8 mouse cellular contexts compared by ENCODE assay signal in genomic region chr17:5150660-5151063, GRCm38 (mm10).
DNase-seq lines count a peak whose midpoint lies in the region; ATAC-seq and TF ChIP-seq lines count a peak whose summit lies in the region.

No protein-coding gene starts in this region.

- H3K9ac ChIP-seq in lung, embryonic 15.5 days: no peak overlapping the region
- 0 out of 2 replicates have a peak overlapping the region, but pooled peaks have one; percentile 15 for H3K9ac ChIP-seq in heart, embryonic 16.5 days (ENCODE audit: low read length)

- no peaks in the 10 kb centered on the region for H3K9me3 ChIP-seq in lung, embryonic 15.5 days
- no peaks in the 10 kb centered on the region for H3K9me3 ChIP-seq in heart, embryonic 16.5 days (replicated peaks; ENCODE audit: control insufficient read depth, low read length)

- peaks cover 18% of the 10 kb centered on the region; the same call in 1 of the 2 replicates for H3K4me1 ChIP-seq in lung, embryonic 15.5 days
- no peaks in the 10 kb centered on the region for H3K4me1 ChIP-seq in lung, adult 2 months (ENCODE audit: control insufficient read depth, insufficient read depth, low read length)
- peaks cover 10% of the 10 kb centered on the region for H3K4me1 ChIP-seq in heart, embryonic 16.5 days (ENCODE audit: control insufficient read depth, insufficient read depth, low read length)
- H3K4me1 ChIP-seq in olfactory bulb, adult 2 months (ENCODE audit: control insufficient read depth, insufficient read depth, low read length): peaks cover 17% of the 10 kb centered on the region

- no peaks in the 10 kb centered on the region for H3K36me3 ChIP-seq in lung, embryonic 15.5 days
- no peaks in the 10 kb centered on the region for H3K36me3 ChIP-seq in heart, embryonic 16.5 days (ENCODE audit: control insufficient read depth, insufficient read depth)

- ATAC-seq in lung, embryonic 15.5 days (ENCODE audit: borderline replicate concordance, extremely low read depth, low FRiP score, low TSS enrichment): peak; percentile 77
- peak; percentile 89 for ATAC-seq in heart, embryonic 16.5 days (replicated peaks; ENCODE audit: extremely low read depth, insufficient read depth, low FRiP score)

- no peak for TF ChIP-seq CTCF in lung, adult 2 months (IDR thresholded peaks at IDR 0.05; ENCODE audit: insufficient read depth, low read length)
- TF ChIP-seq CTCF in olfactory bulb, adult 2 months (IDR thresholded peaks at IDR 0.05; ENCODE audit: insufficient read depth, low read depth, low read length): no peak

- no peaks in the 10 kb centered on the region for H3K27me3 ChIP-seq in lung, embryonic 15.5 days
- no peaks in the 10 kb centered on the region for H3K27me3 ChIP-seq in heart, embryonic 16.5 days (ENCODE audit: control insufficient read depth, insufficient read depth, low read length)

- H3K27ac ChIP-seq in lung, embryonic 15.5 days: no peak overlapping the region; the same call in 1 of the 2 replicates
- H3K27ac ChIP-seq in heart, embryonic 16.5 days (ENCODE audit: low read length): no peak overlapping the region
- peak overlapping the region; percentile 1; the same call in 1 of the 2 replicates for H3K27ac ChIP-seq in olfactory bulb, adult 2 months (ENCODE audit: insufficient read depth, low read depth, low read length)

- DNase-seq in adrenal gland, adult (ENCODE audit: inconsistent age in 2 of 2, low spot score in 1 of 2): peak; percentile 70 to 81
- no peak for DNase-seq in adrenal gland, adult 8-10 months
- no peak for DNase-seq in lung, adult 2 months
- DNase-seq in left cerebral cortex, postnatal 10 days (ENCODE audit: extremely low spot score in 1 of 2, low spot score in 2 of 2): no peak
- DNase-seq in spleen, adult 18-20 months: no peak

- WGBS in lung, embryonic 15.5 days: 36% methylated on average over 7 of the region's 7 CpGs
- 62% methylated on average over 7 of the region's 7 CpGs for WGBS in lung, adult 2 months
- 26% methylated on average over 7 of the region's 7 CpGs for WGBS in heart, embryonic 16.5 days
- WGBS in olfactory bulb, adult 2 months: 51% methylated on average over 7 of the region's 7 CpGs

- H3K4me2 ChIP-seq in lung, embryonic 15.5 days: no peak overlapping the region
- H3K4me2 ChIP-seq in heart, embryonic 16.5 days (ENCODE audit: low read depth, low read length): no peak overlapping the region

- H3K4me3 ChIP-seq in lung, embryonic 15.5 days: no peak overlapping the region
- no peak overlapping the region for H3K4me3 ChIP-seq in lung, adult 2 months (replicated peaks; ENCODE audit: extremely low read depth, low read depth, low read length)
- no peak overlapping the region for H3K4me3 ChIP-seq in heart, embryonic 16.5 days (ENCODE audit: low read length)
- no peak overlapping the region for H3K4me3 ChIP-seq in olfactory bulb, adult 2 months (ENCODE audit: insufficient read depth, low read depth, low read length)

- intact Hi-C loops in left cerebral cortex, postnatal 10 days (cut with DNase I): no loop called here

- no peak for TF ChIP-seq POLR2A in lung, adult 2 months (IDR thresholded peaks at IDR 0.05; ENCODE audit: borderline replicate concordance, extremely low read depth, low read depth, low read length)
- no peak for TF ChIP-seq POLR2A in olfactory bulb, adult 2 months (IDR thresholded peaks at IDR 0.05; ENCODE audit: insufficient read depth, low read depth, low read length)

Comparison
In these comparisons a context has a peak if more than half of its experiments do, and no peak if none do; other contexts are left out.
1. DNase-seq: peak in adrenal gland, adult (2 of 2); none in adrenal gland, adult 8-10 months (single experiment), lung, adult 2 months (single experiment), left cerebral cortex, postnatal 10 days (0 of 2) and spleen, adult 18-20 months (0 of 2).